Mouse (Mus musculus): ENCODE results near the gene Rab8a. TPM values are rescaled to one million over a fixed set of nuclear protein-coding genes. Genes with fewer than 3 reads are reported as not detected.

Gene Rab8a
- total RNA-seq (2023) = 122 TPM

DNA sequence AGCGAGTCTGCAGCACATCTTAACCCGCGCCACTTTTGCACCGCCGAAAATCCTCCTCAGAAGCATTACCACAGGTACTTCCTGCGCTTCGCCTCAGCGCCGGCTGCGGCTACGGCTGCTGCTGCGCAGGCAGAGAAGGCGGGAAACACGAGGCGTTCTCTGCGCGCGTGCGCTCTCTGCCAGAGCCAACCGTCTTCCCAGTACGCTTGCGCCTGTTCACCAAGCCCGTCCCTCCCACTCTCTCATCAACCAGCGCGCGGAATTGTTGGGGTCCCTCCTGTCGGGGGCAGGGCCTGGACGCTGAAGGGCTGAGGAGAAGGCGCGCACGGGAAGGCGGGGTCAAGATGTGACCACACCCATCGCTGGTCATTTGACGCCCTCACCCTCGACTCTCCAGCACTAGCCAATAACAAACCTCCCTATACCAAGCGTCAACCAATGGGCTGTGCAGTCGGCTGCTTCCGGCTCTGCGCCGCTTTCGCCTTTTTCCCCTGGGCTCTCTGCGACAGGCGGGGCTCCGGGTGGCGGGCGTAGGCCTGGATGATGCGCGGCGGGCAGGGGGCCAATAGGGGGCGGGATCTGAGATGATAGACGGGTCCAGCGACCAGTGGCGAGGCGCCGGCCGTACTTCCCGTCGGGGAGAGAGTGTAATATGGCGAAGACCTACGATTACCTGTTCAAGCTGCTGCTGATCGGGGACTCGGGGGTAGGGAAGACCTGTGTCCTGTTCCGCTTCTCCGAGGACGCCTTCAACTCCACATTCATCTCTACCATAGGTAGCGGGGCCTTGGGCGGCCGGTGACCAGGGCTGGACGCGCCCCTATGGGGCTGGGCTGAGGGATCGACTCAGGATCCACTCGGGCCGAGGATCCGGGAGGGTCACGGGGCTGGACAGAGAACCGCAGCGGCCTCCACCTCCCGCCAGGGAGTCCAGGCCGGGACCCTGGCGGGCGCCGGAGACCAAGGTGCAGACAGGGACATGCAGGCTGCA is at the start of gene Rab8a:
Gene Rab8a, plus strand, starts transcription at position 494 of the 991 bp plus-strand sequence.

DNA sequence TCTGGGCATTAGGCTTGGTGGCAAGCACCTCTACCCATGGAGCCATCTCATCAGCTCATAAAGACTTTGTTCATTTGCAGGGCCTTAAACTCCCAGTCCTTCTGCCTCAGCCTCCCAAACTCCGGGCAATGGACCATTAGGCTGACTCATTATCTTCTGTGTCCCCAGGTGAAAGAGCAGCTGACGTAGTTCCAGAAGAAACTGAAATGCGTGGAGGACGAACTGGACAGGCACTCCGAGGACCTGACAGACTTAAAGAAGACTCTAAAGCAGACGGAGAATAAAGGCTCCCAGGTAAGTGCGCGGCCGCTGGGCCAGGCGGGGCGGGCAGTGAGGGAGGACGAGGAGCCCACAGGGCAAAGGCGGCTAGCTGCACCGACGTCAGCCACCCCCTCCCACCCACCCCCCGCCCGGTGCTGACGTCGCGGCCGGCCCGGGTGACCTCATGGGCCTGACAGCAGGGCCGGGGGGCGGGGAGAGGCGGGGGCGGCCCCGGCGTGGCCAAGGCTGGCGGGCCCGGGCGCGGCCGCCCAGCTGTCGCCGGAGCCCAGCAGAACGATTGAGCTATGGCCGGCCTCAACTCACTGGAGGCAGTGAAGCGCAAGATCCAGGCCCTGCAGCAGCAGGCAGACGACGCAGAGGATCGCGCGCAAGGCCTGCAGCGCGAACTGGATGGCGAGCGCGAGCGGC is 26.1 kb upstream of the Rab8a start, which contains the start of gene Tpm4:
Gene Tpm4, plus strand, starts transcription at position 220 of the 690 bp plus-strand sequence.

DNA sequence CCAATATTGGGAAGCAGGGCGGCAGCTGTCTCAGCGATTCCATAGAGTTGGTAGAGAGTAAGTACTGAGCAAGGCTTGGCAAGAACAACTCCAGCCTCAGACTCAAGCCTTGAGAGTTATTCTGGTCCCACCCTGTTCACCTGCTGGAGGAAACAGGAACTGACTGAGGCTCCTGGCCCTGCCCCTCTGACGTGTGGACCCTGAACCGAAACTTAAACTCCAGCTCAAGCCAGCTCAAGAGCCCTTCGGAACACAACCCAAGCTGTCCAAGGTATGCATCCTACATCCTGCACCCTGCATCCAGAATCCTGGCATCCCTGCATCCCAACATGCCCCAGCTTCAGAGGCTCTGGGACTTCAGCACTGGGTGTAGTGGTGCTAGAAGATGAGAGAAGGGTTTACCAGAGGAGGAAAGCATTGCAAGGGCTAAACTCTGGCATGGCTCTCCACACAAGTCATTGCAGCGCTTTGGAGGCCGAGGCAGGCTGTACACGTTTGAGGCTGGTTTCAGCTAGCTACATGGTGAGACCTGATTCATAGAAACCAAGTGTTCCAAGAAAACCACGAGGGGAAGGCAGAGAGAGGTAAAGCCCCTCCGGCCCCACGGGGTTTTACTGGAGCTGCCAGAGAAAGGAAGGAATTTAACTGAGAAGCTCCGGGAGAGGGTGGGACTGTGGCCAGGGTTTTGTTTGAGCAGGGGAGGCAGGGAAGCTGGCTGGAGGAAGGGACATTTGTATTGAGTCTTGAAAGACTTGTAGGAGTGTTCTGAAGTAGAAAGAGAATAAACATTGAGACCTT is 28.6 kb downstream of the Rab8a start, which contains the start of gene Hsh2d:
Gene Hsh2d, plus strand, starts transcription at position 222 of the 798 bp plus-strand sequence.

DNA sequence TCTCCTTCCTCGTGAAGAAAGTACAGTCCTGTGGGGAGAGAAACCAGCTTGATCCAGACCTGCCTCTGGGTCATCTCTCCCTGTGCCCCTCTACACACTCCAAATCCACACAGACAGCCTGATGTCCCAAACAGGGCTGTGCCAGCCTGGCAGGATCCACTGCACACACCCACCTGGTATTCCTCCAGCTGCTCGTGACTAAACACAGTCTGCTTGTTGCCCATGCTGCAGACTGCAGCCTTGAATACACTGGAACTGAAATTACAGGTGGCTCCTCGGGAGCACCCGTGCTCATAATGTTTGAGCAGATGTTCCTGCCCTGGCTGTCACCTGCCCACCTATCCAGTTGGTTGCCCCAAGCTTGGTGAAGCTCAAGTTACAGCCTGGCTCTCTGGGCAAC is 51.8 kb downstream of the Rab8a start, which contains the start of gene Cib3:
Gene Cib3, minus strand, starts transcription at position 87 of the 400 bp plus-strand sequence.

DNA sequence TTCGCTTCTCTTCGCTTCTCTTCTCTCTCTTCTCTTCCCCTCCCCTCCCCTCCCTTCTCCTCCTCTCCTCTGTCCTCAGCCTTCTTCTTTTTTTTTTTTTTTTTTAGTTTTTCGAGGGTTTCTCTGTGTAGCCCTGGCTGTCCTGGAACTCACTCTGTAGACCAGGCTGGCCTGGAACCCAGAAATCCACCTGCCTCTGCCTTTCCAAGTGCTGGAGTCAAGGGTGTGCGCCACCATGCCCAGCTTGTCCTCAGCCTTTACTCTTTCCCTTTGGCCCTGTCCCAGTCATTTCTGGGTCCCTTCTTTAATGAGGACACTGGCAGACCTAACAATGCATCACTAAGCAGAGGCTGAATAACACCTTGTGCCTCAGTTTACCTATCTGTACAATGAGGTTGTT is 52.5 kb downstream of the Rab8a start, which contains the start of gene Gm11034:
Gene Gm11034, minus strand, starts transcription at position 101 of the 400 bp plus-strand sequence.

DNA sequence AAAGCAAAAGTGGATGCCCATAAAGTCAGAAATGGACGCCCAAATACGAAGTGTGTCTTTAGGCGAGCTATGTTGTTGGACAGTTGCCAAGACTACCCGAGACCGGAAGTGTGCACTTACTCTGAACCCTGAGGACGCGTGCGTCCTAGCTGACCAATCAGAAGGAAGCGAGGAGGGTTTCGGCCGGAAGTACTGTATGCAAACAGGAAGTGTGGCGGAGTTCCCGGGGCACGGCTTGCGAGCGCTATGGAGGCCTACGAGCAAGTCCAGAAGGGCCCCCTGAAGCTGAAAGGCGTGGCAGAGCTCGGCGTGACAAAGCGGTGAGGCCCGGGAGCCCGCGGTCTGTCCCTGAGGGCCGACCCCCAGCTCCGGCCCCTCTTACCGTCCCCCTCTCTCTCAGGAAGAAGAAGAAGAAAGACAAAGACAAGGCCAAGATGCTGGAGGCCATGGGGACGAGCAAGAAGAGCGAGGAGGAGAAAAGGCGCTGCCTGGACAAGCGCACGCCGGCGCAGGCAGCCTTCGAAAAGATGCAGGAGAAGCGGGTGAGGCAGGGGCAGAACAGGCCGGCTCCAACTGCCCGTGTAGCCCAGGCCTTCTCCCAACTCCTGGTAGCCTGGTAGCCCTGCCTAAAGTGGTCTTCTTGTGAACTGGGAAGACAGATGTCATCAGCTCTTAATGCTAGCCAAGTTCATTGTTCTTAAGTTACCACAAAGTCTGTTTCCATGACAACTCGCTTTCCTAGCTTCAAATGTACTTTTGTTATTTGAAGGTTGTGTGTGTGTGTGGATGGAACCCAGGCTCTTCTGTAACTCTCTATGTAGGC is 58.8 kb downstream of the Rab8a start, which contains the start of gene Fam32a:
Gene Fam32a, plus strand, starts transcription at position 190 of the 823 bp plus-strand sequence.

Other genes with a start within 250 kb of the Rab8a start
- 8.1 TPM for gene Zfp961, start 210.2 kb upstream of the Rab8a start, total RNA-seq (2023)
- gene Cyp4f18, start 151.6 kb upstream of the Rab8a start, total RNA-seq (2023) = 12.9 TPM
- gene Olfr372, start 120.0 kb upstream of the Rab8a start, total RNA-seq (2023) = not detected
- 0.21 TPM for gene Olfr373, start 78.0 kb upstream of the Rab8a start, total RNA-seq (2023)
- gene Olfr374, start 54.2 kb upstream of the Rab8a start, total RNA-seq (2023) = 0.38 TPM
- gene Tpm4, start 26.2 kb upstream of the Rab8a start, total RNA-seq (2023) = 151 TPM
- 13.5 TPM for gene Hsh2d, start 28.4 kb downstream of the Rab8a start, total RNA-seq (2023)
- gene Cib3, start 51.6 kb downstream of the Rab8a start, total RNA-seq (2023) = 1.2 TPM
- not detected for gene Gm11034, start 52.4 kb downstream of the Rab8a start, total RNA-seq (2023)
- 61.6 TPM for gene Fam32a, start 58.5 kb downstream of the Rab8a start, total RNA-seq (2023)
- gene Ap1m1, start 78.8 kb downstream of the Rab8a start, total RNA-seq (2023) = 114 TPM
- 8.9 TPM for gene Gm10282, start 144.1 kb downstream of the Rab8a start, total RNA-seq (2023)
- gene Klf2, start 157.8 kb downstream of the Rab8a start, total RNA-seq (2023) = 1,951 TPM

Data from CD4-positive naive resting alpha-beta T cell, adult 76 days (primary cell).